Mouse (Mus musculus): ENCODE measurements around the gene Npas1. TPM values are rescaled to one million over a fixed set of nuclear protein-coding genes. Genes with fewer than 3 reads are reported as not detected.

Npas1 gene
- total RNA-seq, 1 experiment from 2014 or later, result not detected

Other genes starting within 250 kb of the Npas1 start
- gene C5ar2, start 233.6 kb downstream of the Npas1 start, total RNA-seq (2017), result 1.2 and 1.3 TPM in 2 replicates
- gene C5ar1, start 218.2 kb downstream of the Npas1 start, total RNA-seq (2017), result 4.1 and 5.1 TPM in 2 replicates
- 14.0 and 14.3 TPM in 2 replicates for gene Inafm1, start 204.1 kb downstream of the Npas1 start, total RNA-seq (2017)
- gene Ccdc9, start 190.9 kb downstream of the Npas1 start, total RNA-seq (2017), result 80.8 and 153 TPM in 2 replicates
- gene Bbc3, start 169.3 kb downstream of the Npas1 start, total RNA-seq (2017), result 1.8 and 4.1 TPM in 2 replicates
- 316 and 403 TPM in 2 replicates for gene Sae1, start 89.9 kb downstream of the Npas1 start, total RNA-seq (2017)
- 38.8 and 53.3 TPM in 2 replicates for gene Zc3h4, start 76.8 kb downstream of the Npas1 start, total RNA-seq (2017)
- 6.1 and 11.9 TPM in 2 replicates for gene Tmem160, start 24.9 kb downstream of the Npas1 start, total RNA-seq (2017)
- gene Arhgap35, start 137.3 kb upstream of the Npas1 start, total RNA-seq (2017), result 16.3 and 16.8 TPM in 2 replicates
- gene Ceacam15, start 198.0 kb upstream of the Npas1 start, total RNA-seq (2017), result not detected in 2 replicates
- gene Ceacam9, start 244.2 kb upstream of the Npas1 start, total RNA-seq (2017), result not detected in 2 replicates

Data from hematopoietic stem cell, adult 5-6 weeks (primary cell).